Mouse (Mus musculus) lung, postnatal 25 days (tissue): ENCODE measurements around the gene Slc36a2.
A peak's percentile ranks its signal among the peaks of the same experiment; 100 is the strongest.

Source experiments
- DNase-seq: peaks from one replicate; pipeline ENCODE4 v3.0.0; 2022; ENCODE audit warnings: low spot score

Gene Slc36a2

GRCm38 (mm10) chr11:55184733-55185291 lies at the start of gene Slc36a2:
Gene Slc36a2, minus strand, starts transcription at chr11:55185077.
- DNase-seq = peak; percentile 63

- DNase-seq = no peak
Observed at GRCm38 (mm10) chr11:55234288-55234687, 49.4 kb upstream of the Slc36a2 start.

DNA sequence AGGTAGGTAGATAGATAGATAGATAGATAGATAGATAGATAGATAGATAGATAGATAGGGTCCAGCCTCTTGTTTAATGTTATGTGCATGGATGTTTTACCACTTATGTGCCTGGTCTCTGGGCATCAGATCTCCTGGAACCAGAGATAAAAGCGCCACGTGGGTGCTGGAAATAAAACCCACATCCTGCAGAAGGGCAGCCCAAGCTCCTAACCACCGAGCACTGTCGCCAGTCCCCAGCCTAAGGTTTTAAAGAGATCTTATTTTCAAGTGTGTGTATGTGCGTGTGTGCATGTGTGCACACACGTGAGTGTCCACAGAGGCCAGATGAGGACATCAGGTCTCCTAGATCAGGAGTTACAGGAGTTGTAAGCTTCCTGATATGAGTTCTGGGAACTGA lies 46.2 kb upstream of the Slc36a2 start:
- no peak for DNase-seq

DNA sequence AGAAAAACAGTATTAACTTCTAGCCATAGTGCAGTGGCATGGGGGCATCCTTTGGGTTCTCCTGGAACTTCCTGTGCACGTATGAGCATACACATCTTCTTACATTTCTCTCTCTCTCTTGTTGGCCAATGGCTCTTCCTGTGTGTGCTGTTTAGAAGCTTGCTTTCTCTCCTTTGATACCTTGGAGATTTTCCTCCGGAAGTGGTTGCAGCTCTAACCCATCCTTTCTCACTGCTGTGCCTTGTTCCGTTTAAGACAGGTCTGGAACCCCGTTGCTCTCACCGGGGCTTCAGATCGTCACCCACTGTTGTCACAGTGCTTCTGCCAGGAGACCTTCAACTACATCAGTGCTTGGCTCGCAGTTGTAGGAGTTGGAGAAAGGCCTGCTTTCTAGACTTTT lies 36.4 kb upstream of the Slc36a2 start:
- no peak for DNase-seq

DNA sequence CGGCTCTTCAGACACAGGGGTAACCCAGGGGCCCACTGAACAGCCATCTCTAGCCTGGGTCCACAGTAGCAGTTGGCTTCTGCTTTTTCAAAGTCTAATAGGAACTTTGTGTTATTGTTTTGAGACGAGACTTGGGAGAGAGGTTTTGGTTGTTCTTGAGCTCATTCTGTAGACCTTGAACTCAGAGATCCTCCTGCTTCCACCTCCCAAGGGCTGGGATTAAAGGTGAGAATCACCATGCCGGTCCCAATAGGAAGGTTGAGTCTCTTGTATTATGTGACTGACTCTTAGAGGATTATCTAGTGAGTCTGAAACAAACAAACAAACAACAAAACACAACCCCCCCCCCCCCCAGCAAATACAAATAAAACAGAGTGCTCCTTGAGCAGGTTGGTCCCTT lies 33.6 kb upstream of the Slc36a2 start:
- no peak for DNase-seq

GRCm38 (mm10) chr11:55217880-55218279 lies 33.0 kb upstream of the Slc36a2 start:
- no peak for DNase-seq

DNA sequence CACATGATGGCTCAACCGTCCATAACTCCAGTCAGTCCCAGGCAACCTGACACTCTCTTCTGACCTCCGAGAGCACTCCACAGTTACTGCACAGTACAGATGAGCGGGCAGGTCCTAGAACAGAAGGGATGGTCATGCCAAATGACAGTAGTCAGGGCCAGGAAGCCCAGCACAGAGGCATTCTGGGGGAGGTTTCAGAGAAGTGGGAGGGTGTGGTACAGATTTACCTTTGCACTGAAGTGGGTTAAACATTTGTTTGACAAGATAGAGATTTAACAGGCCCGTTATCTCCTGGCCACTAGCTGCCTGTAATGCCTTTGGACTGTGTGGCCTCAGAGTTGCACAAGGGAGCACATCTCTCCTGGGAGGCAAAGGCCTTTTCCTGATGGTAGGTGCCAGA lies 32.5 kb upstream of the Slc36a2 start:
- no peak for DNase-seq

GRCm38 (mm10) chr11:55216830-55217229 lies 32.0 kb upstream of the Slc36a2 start:
- DNase-seq = no peak

DNA sequence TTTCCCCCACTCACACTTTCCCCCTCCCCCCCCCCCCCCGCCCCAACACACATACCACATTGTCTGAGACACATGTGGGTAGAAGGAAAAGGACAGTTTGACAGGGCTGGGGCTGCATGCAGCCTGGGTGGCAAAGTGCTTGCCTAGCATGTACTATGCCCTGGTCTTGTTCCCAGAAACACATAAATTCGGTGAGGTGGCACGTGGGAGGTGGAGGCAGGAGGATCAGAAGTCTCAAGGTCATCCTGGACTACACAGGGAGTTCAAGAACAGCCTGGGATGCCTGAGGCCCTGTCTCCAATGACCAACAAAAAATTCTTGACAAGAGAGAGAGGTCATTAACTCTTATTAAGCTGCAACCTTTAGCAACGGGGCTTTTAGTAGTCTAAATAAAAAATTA lies 31.2 kb upstream of the Slc36a2 start:
- no peak for DNase-seq

DNA sequence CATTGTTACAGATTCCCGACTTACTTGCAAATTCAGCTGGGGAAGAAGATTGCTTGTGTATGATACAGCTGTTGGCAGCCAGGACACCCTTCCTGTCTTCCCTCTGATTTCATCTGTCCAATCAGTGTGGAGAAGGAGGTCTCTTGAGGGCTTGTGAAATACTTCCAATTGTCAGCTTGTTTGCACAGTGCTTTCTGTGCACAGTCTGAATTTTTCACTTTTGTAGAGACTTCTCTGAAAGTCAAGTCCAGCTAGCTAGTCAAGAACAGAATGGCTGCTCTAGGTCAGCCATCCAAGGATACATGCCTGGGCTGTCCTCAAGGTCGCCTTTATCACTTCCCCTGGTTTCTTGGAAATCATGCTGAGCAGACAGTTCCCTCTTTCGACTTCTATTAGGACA lies 30.1 kb upstream of the Slc36a2 start:
- DNase-seq = peak; percentile 31

GRCm38 (mm10) chr11:55214161-55214560 lies 29.3 kb upstream of the Slc36a2 start:
- DNase-seq = no peak

DNA sequence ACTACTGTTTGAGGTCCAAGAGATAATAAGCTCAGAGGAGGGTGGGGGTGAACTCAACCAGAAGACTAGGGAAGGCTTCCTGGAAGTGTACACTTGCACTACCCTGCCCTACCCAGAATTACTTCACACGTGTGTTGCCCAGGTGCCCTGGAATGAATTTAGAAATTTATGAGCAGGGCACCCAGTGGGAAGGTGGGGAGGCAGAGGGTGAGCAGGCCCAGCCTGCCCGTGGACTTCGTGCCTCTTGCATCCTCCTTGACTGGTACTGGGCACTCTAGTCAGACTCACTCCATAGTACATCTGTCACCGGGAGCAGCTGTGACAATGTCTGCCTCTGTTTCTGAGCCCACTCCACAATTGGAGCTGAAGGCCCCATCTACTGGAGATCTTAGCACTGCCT lies 28.6 kb upstream of the Slc36a2 start:
- DNase-seq = no peak

DNA sequence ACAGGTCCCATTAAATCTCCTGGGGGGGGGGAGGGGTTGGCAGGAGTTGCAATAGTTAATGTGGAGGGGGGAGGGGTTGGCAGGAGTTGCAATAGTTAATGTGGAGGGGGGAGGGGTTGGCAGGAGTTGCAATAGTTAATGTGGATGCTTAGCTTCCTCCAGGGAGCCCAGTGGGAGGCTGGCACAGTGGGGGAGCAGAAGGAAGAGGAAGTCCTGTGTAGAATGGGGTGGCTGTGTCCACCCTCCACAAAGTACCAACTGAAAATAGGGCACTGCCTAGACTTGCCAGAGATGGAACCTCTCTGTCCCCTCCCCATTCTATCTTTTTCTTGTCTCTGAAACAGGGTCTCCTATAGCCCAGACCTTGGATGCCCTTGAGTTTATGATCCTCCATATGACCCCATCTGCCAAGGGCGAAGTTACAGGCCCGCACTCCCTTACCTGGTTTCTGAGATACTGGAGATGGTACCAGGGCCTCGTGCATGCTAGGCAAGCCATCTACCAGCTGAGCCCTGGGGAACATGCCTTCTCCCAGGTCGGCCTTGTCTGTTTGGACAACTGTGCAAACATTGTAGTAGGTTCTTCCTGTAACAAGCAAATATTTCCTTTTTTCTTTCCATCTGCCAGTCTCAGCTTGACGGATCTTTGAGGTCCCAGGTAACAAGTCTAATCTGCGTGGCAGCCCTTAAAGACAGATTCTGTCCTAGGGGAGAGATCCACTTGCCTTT lies 24.9 kb upstream of the Slc36a2 start:
- no peak for DNase-seq

DNA sequence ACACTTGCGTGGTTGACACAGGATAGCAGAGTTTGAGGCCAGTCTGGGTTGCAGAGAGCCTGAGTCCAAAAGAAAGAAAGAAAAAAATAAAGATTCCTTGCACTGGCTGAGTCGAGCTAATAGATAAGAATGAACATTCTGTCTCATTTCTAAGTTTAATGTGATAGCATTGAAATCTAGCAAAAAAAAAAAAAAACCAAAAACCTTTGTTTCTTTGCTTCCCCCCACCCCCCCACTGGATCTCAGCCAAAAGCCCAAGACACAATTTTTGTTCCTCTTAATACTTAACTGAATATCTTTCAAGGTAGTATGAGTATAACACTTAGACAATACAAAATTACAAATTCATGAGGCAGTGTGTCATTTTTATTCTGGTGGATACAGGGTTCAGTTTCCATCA lies 24.2 kb upstream of the Slc36a2 start:
- DNase-seq = no peak

DNA sequence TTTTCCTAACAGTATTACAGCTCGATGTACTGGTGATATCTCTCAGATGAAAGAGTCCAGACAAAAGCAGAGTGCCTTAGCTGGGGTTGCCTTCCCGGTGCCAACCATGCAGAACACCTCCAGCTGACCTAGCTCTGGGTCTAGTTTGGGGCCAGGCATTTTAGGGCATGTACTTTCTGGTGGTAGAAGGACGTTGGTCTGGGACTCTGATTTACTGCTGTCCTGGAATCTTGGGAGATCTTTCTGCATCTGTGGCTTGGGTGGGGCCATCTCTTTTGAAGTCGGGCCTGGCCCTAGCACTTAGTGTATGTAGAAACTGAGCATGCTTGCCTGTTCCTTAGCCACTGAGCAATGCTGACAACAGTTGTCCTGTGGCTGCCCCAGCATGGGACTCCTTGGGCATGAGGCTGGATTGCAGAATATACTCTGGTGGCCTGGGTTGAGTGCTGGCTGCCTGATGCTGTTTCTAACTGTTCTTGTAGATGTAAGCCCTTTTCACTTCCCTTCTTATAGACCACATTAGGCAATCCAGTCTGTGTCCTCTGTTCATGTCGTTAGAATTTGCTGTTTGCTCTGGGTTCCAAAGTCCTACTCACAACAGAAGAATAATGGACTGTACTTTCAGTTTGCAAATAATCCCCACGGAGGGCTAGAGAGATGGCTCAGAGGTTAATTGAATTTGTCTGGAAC lies 23.3 kb upstream of the Slc36a2 start:
- DNase-seq = peak; percentile 34

GRCm38 (mm10) chr11:55204602-55205001 lies 19.7 kb upstream of the Slc36a2 start:
- DNase-seq = peak; percentile 24

DNA sequence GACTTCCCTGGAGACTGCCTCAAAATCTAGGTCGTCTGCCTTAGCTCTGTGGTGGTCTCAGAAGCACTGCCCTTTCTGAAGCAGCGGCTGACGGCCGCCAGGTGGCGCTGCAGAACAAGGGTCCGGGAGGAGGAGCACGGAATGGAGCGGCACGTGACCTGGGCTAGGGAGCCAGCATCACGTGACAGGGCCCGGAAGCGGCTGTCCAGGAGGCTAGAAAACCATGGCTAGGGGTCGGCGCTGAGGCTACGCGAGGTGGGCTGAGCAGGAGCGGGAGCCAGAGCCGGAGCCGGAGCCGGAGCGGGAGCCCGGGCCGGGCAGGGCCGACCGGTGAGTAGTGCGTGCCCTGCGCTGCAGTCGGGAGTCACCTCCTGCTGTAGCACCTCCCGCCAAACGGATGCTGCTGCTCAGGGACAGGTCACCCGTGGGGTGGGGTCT lies 19.3 kb upstream of the Slc36a2 start, which contains the start of gene Slc36a1:
Gene Slc36a1 (plus strand): TSS at position 192 of the 438 bp plus-strand sequence.
- DNase-seq = peak; percentile 95

- DNase-seq = no peak
Observed at GRCm38 (mm10) chr11:55197740-55198510, 13.0 kb upstream of the Slc36a2 start.

- no peak for DNase-seq
Observed at GRCm38 (mm10) chr11:55197086-55197485, 12.2 kb upstream of the Slc36a2 start.

DNA sequence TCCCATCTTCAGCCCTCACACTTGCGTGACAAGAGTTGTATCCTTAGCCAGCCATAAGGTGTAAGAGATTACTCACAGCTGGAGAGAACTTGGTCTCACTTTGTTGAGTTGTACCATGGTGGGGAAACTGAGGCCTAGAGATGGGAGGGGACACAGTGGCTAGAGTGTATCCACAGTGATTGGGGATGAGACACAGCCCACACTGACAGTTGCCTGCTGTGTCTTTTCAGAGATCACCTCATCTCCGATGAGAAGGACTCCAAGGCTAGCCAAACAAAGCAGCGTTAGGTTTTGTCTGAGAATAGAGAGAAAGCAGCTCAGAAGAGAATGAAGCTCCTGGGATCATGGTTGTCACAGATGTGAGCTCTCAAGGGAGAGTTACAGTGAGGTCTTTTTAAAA lies 5.3 kb upstream of the Slc36a2 start:
- peak; percentile 57 for DNase-seq

DNA sequence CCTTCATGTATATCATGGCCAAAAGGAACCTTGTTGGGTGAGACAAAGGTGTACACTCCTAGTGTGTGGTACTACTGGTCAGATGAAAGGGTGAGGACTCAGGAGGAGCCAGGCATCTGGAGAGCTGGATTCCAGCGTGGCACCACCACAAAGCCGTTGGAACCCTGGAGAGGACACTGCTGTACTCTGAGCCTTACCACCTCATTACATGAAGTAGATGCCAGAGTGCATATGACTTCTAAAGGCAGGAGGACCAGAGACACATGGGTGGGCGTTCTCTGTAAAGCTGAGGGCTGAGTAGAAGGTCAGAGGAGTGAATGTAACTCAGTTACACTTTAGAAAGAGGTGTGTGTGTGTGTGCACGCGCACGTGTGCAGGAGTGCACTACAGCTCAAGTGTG lies 2.9 kb upstream of the Slc36a2 start:
- no peak for DNase-seq

DNA sequence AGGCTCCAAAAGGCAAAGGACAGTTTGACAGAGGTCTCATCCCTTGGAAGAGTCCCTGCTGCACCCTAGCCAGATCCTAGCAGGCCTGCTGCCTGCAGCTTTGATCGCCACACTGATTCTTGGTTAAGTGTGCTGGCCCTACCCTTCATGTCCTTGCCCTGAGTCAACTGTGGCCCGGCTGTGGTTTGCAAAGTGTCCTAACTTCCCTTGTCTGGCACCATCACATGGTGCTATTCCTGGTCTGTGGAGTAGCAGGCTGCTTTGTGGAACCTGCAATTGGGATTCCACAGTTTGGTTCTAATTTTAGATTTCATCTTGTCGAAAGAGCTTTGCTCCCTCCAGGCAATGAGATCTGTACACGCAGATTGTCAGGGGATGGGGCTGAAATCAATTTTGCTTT lies 2.4 kb upstream of the Slc36a2 start:
- DNase-seq = no peak

DNA sequence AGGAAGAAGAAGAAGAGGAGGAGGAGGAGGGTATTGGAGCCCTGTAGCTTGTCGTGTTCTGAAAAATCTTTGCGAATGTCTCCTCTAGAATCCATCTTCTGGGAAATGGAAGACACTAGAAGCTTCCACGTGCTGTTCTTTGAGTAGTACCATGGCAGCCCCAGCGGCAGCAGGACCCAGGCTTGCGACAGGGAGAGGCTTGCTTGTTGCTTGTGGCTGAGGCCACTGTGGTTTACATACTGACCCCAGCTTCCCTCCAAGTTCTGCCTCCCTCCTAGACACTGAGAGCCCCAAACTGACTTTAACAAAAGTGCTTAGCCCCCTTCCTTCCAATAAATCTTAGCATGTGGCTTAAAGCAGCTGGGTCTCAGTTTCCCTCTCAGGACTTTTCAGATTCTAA lies 631 bp downstream of the Slc36a2 start:
- DNase-seq = no peak
